Mouse (Mus musculus) C2C12 (cell line): ENCODE data around the gene Kalrn.

Experiments
- CEBPB ChIP-seq: IDR thresholded peaks from one replicate; pipeline ENCODE4 v1.6.1; 2011; ENCODE audit warnings: low read depth, mild to moderate bottlenecking, control low read depth, moderate library complexity
- CTCF ChIP-seq: IDR thresholded peaks from one replicate; pipeline ENCODE4 v1.5.1; 2011; ENCODE audit not compliant: control insufficient read depth, insufficient read depth, insufficient read length
- MAX ChIP-seq: IDR thresholded peaks from one replicate; pipeline ENCODE4 v1.6.1; 2011; ENCODE audit warnings: mild to moderate bottlenecking, control low read depth
- USF1 ChIP-seq: IDR thresholded peaks from one replicate; pipeline ENCODE4 v1.6.1; 2011; ENCODE audit warnings: low read depth, mild to moderate bottlenecking, control low read depth, moderate library complexity

DNA sequence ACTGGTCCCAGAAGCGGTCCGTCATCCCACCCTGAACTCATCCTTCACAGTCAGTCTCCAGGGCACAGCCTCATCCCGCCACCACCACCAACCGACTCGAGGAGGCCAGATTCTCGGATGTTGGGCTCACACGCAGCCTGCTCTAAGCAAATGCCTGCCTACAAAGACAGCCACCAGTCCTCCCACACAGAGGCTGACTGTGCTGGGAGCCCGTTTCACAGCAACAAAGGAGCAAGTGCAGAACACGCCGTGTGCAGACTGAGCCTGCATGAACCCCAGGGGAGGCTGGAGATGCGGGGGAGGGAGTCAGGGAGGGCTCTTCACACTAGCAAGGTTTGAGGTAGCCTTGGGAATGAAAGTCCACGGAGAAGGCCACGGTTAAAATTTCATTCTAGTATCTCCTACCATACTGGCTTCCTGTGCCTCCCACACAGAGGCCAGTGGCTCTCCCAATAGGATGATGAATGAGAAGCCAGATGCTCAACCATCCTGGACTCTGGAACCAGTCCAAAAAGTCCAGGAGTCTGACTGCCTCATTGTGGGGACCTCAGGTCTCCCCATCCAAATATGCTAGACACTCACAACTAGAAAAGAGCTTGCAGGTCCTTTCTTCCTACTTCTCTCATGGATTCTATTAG is 59.3 kb downstream of the Kalrn start:
- TF ChIP-seq MAX (no peak), CTCF (no peak), CEBPB (no peak), USF1 (no peak)
